Mouse (Mus musculus) CH12.LX (cell line): ENCODE data around the gene Arl16. TPM values are rescaled to one million over a fixed set of nuclear protein-coding genes. Genes with fewer than 3 reads are reported as not detected.

Experiments
- DNase-seq: peaks from one replicate; pipeline ENCODE4 v3.0.0-alpha.2; 2013; ENCODE audit errors: extremely low read depth
- H3K27ac ChIP-seq: 2 replicates; pipeline ENCODE4 v1.5.1; 2012; ENCODE audit warnings: low read depth, mild to moderate bottlenecking, control low read depth, moderate library complexity; ENCODE audit not compliant: insufficient read depth
- H3K27me3 ChIP-seq: replicated peaks from 2 replicates; pipeline ENCODE3; 2012; ENCODE audit warnings: inconsistent platforms
- H3K36me3 ChIP-seq, 2 experiments: replicated peaks in 1 of 2; 2 replicates each; pipeline versions ENCODE3 to v1.6.1; 2012; ENCODE audit warnings: inconsistent platforms in 1 of 2, low read length in 1 of 2, mild to moderate bottlenecking in 1 of 2, mixed read lengths in 1 of 2, moderate library complexity in 1 of 2; ENCODE audit not compliant: control insufficient read depth in 1 of 2, insufficient read depth in 1 of 2
- H3K4me1 ChIP-seq, 2 experiments: 2 replicates each; pipeline ENCODE4 v1.6.1; 2012; ENCODE audit warnings: inconsistent platforms in 1 of 2, moderate library complexity in 1 of 2; ENCODE audit not compliant: insufficient read depth in 2 of 2, control insufficient read depth in 1 of 2
- H3K4me2 ChIP-seq: 2 replicates; pipeline ENCODE4 v1.6.1; 2012; ENCODE audit warnings: low read depth, mild to moderate bottlenecking, control low read depth; ENCODE audit not compliant: poor library complexity, insufficient read depth, severe bottlenecking
- H3K4me3 ChIP-seq, 3 experiments: fragments of 150-350 bp in 1 of 3; sonication (generic) in 1 of 3; replicated peaks in 1 of 3; 2 replicates each; pipeline versions ENCODE3 to v1.5.1; 2011 to 2012; ENCODE audit warnings: low read depth in 2 of 3, low read length in 2 of 3, mild to moderate bottlenecking in 2 of 3, moderate library complexity in 2 of 3, control low read depth in 1 of 3, improper control_type of control experiment in 1 of 3, inconsistent platforms in 1 of 3, mixed read lengths in 1 of 3; ENCODE audit not compliant: poor library complexity in 1 of 3
- H3K79me2 ChIP-seq: replicated peaks from 2 replicates; pipeline ENCODE4 v1.6.1; 2012; ENCODE audit warnings: mild to moderate bottlenecking, moderate library complexity; ENCODE audit not compliant: control insufficient read depth, poor library complexity, insufficient read depth, severe bottlenecking; ENCODE audit errors: extremely low read depth
- H3K9ac ChIP-seq: 2 replicates; pipeline ENCODE4 v1.6.1; 2012; ENCODE audit warnings: low read depth, mild to moderate bottlenecking, control low read depth, moderate library complexity; ENCODE audit not compliant: insufficient read depth
- H3K9me3 ChIP-seq: replicated peaks from 2 replicates; pipeline ENCODE3; 2012; ENCODE audit warnings: low read length, inconsistent platforms, mixed read lengths
- BHLHE40 ChIP-seq: IDR thresholded peaks from 2 replicates; pipeline ENCODE4 v1.6.1; 2011; ENCODE audit warnings: mild to moderate bottlenecking, low read depth, low read length, improper control_type of control experiment
- CHD2 ChIP-seq: IDR thresholded peaks from 2 replicates; pipeline ENCODE4 v1.6.1; 2011; ENCODE audit warnings: low read length, improper control_type of control experiment
- ELF1 ChIP-seq: IDR thresholded peaks from 2 replicates; pipeline ENCODE4 v1.6.1; 2014; ENCODE audit warnings: low read depth, mild to moderate bottlenecking, inconsistent platforms, low read length, improper control_type of control experiment
- EP300 ChIP-seq: IDR thresholded peaks from 2 replicates; pipeline ENCODE4 v1.6.1; 2011; ENCODE audit warnings: low read length, improper control_type of control experiment
- GABPA ChIP-seq: IDR thresholded peaks from 2 replicates; pipeline ENCODE4 v1.6.1; 2012; ENCODE audit warnings: low read depth, low read length, improper control_type of control experiment, inconsistent platforms; ENCODE audit not compliant: insufficient replicate concordance
- HCFC1 ChIP-seq: IDR thresholded peaks from 2 replicates; pipeline ENCODE4 v1.6.1; 2012; ENCODE audit warnings: low read depth, mild to moderate bottlenecking, inconsistent platforms, low read length, improper control_type of control experiment
- IRF4 ChIP-seq: IDR thresholded peaks from 2 replicates; pipeline ENCODE4 v1.6.1; 2014; ENCODE audit warnings: low read depth, mild to moderate bottlenecking, inconsistent platforms, low read length, improper control_type of control experiment
- JUN ChIP-seq: IDR thresholded peaks from 2 replicates; pipeline ENCODE4 v1.6.1; 2011; ENCODE audit warnings: low read depth, mild to moderate bottlenecking, low read length, improper control_type of control experiment, moderate library complexity; ENCODE audit not compliant: insufficient read depth
- JUND ChIP-seq: conservative IDR thresholded peaks from 2 replicates; pipeline ENCODE4 v1.6.1; 2011; ENCODE audit warnings: low read depth, low read length, improper control_type of control experiment
- KAT2A ChIP-seq: IDR thresholded peaks from 2 replicates; pipeline ENCODE4 v1.6.1; 2012; ENCODE audit warnings: low read length, improper control_type of control experiment, inconsistent platforms; ENCODE audit not compliant: insufficient replicate concordance
- MAX ChIP-seq: IDR thresholded peaks from 2 replicates; pipeline ENCODE4 v1.6.1; 2011; ENCODE audit warnings: low read length, improper control_type of control experiment
- MAZ ChIP-seq: IDR thresholded peaks from 2 replicates; pipeline ENCODE4 v1.6.1; 2012; ENCODE audit warnings: low read depth, mild to moderate bottlenecking, inconsistent platforms, low read length, improper control_type of control experiment, moderate library complexity
- MEF2A ChIP-seq: IDR thresholded peaks from 2 replicates; pipeline ENCODE4 v1.6.1; 2014; ENCODE audit warnings: low read depth, mild to moderate bottlenecking, inconsistent platforms, low read length, improper control_type of control experiment, borderline replicate concordance
- MXI1 ChIP-seq: IDR thresholded peaks from 2 replicates; pipeline ENCODE4 v1.6.1; 2011; ENCODE audit warnings: mild to moderate bottlenecking, low read depth, low read length, improper control_type of control experiment
- MYC ChIP-seq: IDR thresholded peaks from 2 replicates; pipeline ENCODE4 v1.6.1; 2011; ENCODE audit warnings: low read depth, mild to moderate bottlenecking, improper control_type of control experiment, low read length
- NELFE ChIP-seq: IDR thresholded peaks from 2 replicates; pipeline ENCODE4 v1.6.1; 2011; ENCODE audit warnings: low read depth, low read length, improper control_type of control experiment
- NRF1 ChIP-seq: IDR thresholded peaks from 2 replicates; pipeline ENCODE4 v1.6.1; 2014; ENCODE audit warnings: low read depth, mild to moderate bottlenecking, inconsistent platforms, low read length, improper control_type of control experiment, moderate library complexity
- POLR2A ChIP-seq: IDR thresholded peaks from 2 replicates; pipeline ENCODE4 v1.6.1; 2011; ENCODE audit warnings: low read depth, mild to moderate bottlenecking, improper control_type of control experiment, low read length
- POLR2AphosphoS2 ChIP-seq: IDR thresholded peaks from 2 replicates; pipeline ENCODE4 v1.6.1; 2011; ENCODE audit warnings: low read depth, low read length, improper control_type of control experiment
- RAD21 ChIP-seq: IDR thresholded peaks from 2 replicates; pipeline ENCODE4 v1.6.1; 2011; ENCODE audit warnings: low read depth, mild to moderate bottlenecking, low read length, improper control_type of control experiment, moderate library complexity
- RCOR1 ChIP-seq: conservative IDR thresholded peaks from 2 replicates; pipeline ENCODE4 v1.6.1; 2012; ENCODE audit warnings: low read depth, mild to moderate bottlenecking, inconsistent platforms, low read length, improper control_type of control experiment
- SIN3A ChIP-seq: IDR thresholded peaks from 2 replicates; pipeline ENCODE4 v1.6.1; 2012; ENCODE audit warnings: low read length, improper control_type of control experiment, inconsistent platforms
- TBP ChIP-seq: conservative IDR thresholded peaks from 2 replicates; pipeline ENCODE4 v1.6.1; 2011; ENCODE audit warnings: low read depth, low read length, improper control_type of control experiment
- TCF12 ChIP-seq: IDR thresholded peaks from 2 replicates; pipeline ENCODE4 v1.6.1; 2014; ENCODE audit warnings: low read depth, mild to moderate bottlenecking, inconsistent platforms, low read length, improper control_type of control experiment
- UBTF ChIP-seq: IDR thresholded peaks from 2 replicates; pipeline ENCODE4 v1.6.1; 2012; ENCODE audit warnings: low read depth, mild to moderate bottlenecking, inconsistent platforms, low read length, improper control_type of control experiment, moderate library complexity
- ZMIZ1 ChIP-seq: IDR thresholded peaks from 2 replicates; pipeline ENCODE4 v1.6.1; 2012; ENCODE audit warnings: low read depth, mild to moderate bottlenecking, inconsistent platforms, low read length, improper control_type of control experiment
- dilution Hi-C: fragments of 300-500 bp; cut with MboI; formaldehyde crosslinking; loops from 2 replicates; pipeline ENCODE4 v1.14.3; 2020; ENCODE audit warnings: low sequenced_read_pairs; ENCODE audit not compliant: extremely low pct_unique_long_range_greater_than_20kb, extremely low pct_ligation_motif_present
- in situ Hi-C: fragments of 300-500 bp; cut with MboI; formaldehyde crosslinking; loops from 3 replicates; pipeline ENCODE4 v1.14.3; 2019; ENCODE audit warnings: low sequenced_read_pairs, low pct_ligation_motif_present, low pct_unique_long_range_greater_than_20kb, mixed read lengths
- polyA plus RNA-seq: library from polyadenylated mRNA; unstranded; fragments of >175 nt; gene quantifications from 2 replicates; pipeline ENCODE4 v1.2.1, GENCODE M21; 2012; ENCODE audit warnings: low read depth; ENCODE audit not compliant: insufficient read length
- total RNA-seq, 2 experiments: library from RNA; depleted of rRNA; stranded (reverse); fragments of 300-350 nt in 1 of 2; fragments of >200 nt in 1 of 2; gene quantifications; 2 replicates each; pipeline ENCODE4 v1.2.3; 2012 to 2014

Gene Arl16
- 24.8 and 26.1 TPM in 2 replicates for total RNA-seq (2012; rRNA removed)
- 34.6 and 42.6 TPM in 2 replicates for total RNA-seq (2014; rRNA removed)
- 19.8 and 22.8 TPM in 2 replicates for polyA plus RNA-seq

DNA sequence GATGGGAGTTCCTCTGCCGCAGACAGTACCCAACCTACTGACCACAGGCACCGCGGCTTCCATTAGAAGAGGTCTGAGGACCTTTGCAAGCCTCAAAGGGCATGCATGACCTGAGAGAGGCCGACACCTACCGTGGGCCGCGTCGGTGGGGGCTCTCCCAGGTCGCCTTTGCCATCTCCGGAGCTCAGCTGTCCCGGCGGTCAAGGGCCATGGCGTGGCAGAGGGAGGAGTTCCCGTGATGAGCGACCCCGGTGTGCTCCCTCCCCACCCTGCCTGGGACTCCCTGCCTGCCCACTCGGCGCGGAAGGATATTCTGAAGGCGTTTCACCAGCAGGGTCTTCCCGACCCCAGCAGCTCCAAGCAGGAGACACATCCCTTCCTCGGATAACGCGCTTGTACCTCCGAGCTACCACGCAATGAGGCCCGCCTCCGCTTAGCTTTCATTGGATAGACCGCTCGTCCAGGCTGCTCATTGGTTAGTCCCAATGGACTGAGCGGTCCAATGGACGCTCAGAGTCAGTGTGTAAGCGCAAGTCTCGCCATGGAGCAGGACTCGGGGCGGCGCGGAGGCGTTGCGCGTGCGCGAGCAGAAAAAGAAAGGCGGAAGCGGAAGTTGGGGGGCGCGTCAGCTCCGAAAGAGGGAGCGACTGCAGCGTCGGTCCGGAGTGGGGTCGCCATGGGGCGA, at the start of gene Arl16:
TSS of gene Arl16 (minus strand) at position 557 of the 685 bp plus-strand sequence.
- TF ChIP-seq BHLHE40: peak; percentile 15; the same call in 1 of the 2 replicates
- no peak for TF ChIP-seq RCOR1
- no peak for TF ChIP-seq JUND
- TF ChIP-seq TBP: peak; percentile 81
- TF ChIP-seq ZMIZ1: peak; percentile 93
- 0 out of 2 replicates have a peak, but pooled peaks have one; percentile 25 for TF ChIP-seq MEF2A
- 0 out of 2 replicates have a peak, but pooled peaks have one; percentile 59 for TF ChIP-seq TCF12
- TF ChIP-seq KAT2A: peak; percentile 70; the same call in 1 of the 2 replicates
- TF ChIP-seq GABPA: no peak; the same call in 1 of the 2 replicates
- no peak for TF ChIP-seq RAD21
- peak; percentile 83; the same call in 1 of the 2 replicates for TF ChIP-seq MAZ
- TF ChIP-seq JUN: no peak
- peak; percentile 99 for TF ChIP-seq SIN3A
- 0 out of 2 replicates have a peak, but pooled peaks have one; percentile 11 for TF ChIP-seq MYC
- TF ChIP-seq MXI1: peak; percentile 97
- peak; percentile 83 for TF ChIP-seq POLR2AphosphoS2
- TF ChIP-seq CHD2: peak; percentile 93
- TF ChIP-seq EP300: no peak
- TF ChIP-seq IRF4: peak; percentile 51; the same call in 1 of the 2 replicates
- peak; percentile 95 for TF ChIP-seq POLR2A
- peak; percentile 100 for TF ChIP-seq ELF1
- TF ChIP-seq NRF1: peak; percentile 100
- TF ChIP-seq MAX: peak; percentile 45
- peak; percentile 10; the same call in 1 of the 2 replicates for TF ChIP-seq UBTF
- peak; percentile 83 for TF ChIP-seq HCFC1
- TF ChIP-seq NELFE: peak; percentile 98
- Histone ChIP-seq H3K4me2 (peak within 1 kb of the TSS; percentile 79), H3K36me3 (peaks cover 49 to 76% of the 10 kb centered on the region in 2 experiments), H3K9me3 (no peaks in the 10 kb centered on the region), H3K79me2 (peaks cover 28% of the 10 kb centered on the region), H3K4me1 (peaks cover 5 to 30% of the 10 kb centered on the region in 2 experiments; a peak in 3 of 4 replicates), H3K27ac (no peak within 1 kb of the TSS; the same call in 1 of the 2 replicates), H3K27me3 (no peaks in the 10 kb centered on the region), H3K4me3 (peak within 1 kb of the TSS; percentile 81 to 97 (median 91)), H3K9ac (peak within 1 kb of the TSS; percentile 83)
- dilution Hi-C loops (no loop called here), in situ Hi-C loops (no loop called here)
- peak; percentile 100 for DNase-seq
